Mouse (Mus musculus): Measurements from ENCODE around the gene Elavl3. TPM values are rescaled to one million over a fixed set of nuclear protein-coding genes. Genes with fewer than 3 reads are reported as not detected.

Elavl3 gene
- polyA plus RNA-seq, 1 experiment from 2014 or later, result 0.29 TPM

- peaks cover 15% of the 10 kb centered on the region for H3K4me1 ChIP-seq (ENCODE audit: control insufficient read depth, insufficient read depth, low read length)
- WGBS, result 19% methylated on average over 7 of the region's 7 CpGs
- no peak overlapping the region for H3K4me2 ChIP-seq (ENCODE audit: low read depth, low read length)
- no peak for ATAC-seq (replicated peaks; ENCODE audit: extremely low read depth, insufficient read depth, low FRiP score)
- H3K9ac ChIP-seq (ENCODE audit: low read length), result no peak overlapping the region
- H3K9me3 ChIP-seq (replicated peaks; ENCODE audit: control insufficient read depth, low read length), result no peaks in the 10 kb centered on the region
- no peak overlapping the region for H3K27ac ChIP-seq (ENCODE audit: low read length)
- peaks cover 17% of the 10 kb centered on the region for H3K36me3 ChIP-seq (ENCODE audit: control insufficient read depth, insufficient read depth)
- no peak overlapping the region for H3K4me3 ChIP-seq (ENCODE audit: low read length)
- peaks cover 66% of the 10 kb centered on the region for H3K27me3 ChIP-seq (ENCODE audit: control insufficient read depth, insufficient read depth, low read length)
Observed at GRCm38 (mm10) chr9:22053657-22054056, 1.8 kb upstream of the Elavl3 start.

- Histone ChIP-seq H3K27me3 (ENCODE audit: control insufficient read depth, insufficient read depth, low read length) (peaks cover 68% of the 10 kb centered on the region), H3K4me3 (ENCODE audit: low read length) (peak overlapping the region; percentile 51), H3K9ac (ENCODE audit: low read length) (no peak overlapping the region), H3K4me1 (ENCODE audit: control insufficient read depth, insufficient read depth, low read length) (peaks cover 15% of the 10 kb centered on the region), H3K9me3 (replicated peaks; ENCODE audit: control insufficient read depth, low read length) (no peaks in the 10 kb centered on the region), H3K4me2 (ENCODE audit: low read depth, low read length) (peak overlapping the region; percentile 76), H3K27ac (ENCODE audit: low read length) (no peak overlapping the region), H3K36me3 (ENCODE audit: control insufficient read depth, insufficient read depth) (no peaks in the 10 kb centered on the region)
- ATAC-seq (replicated peaks; ENCODE audit: extremely low read depth, insufficient read depth, low FRiP score), result no peak
- 2% methylated on average over 58 of the region's 67 CpGs for WGBS
Observed at GRCm38 (mm10) chr9:22051161-22051957, 464 bp downstream of the Elavl3 start.

- no peaks in the 10 kb centered on the region for H3K9me3 ChIP-seq (replicated peaks; ENCODE audit: control insufficient read depth, low read length)
- H3K27ac ChIP-seq (ENCODE audit: low read length), result no peak overlapping the region
- peaks cover 67% of the 10 kb centered on the region for H3K27me3 ChIP-seq (ENCODE audit: control insufficient read depth, insufficient read depth, low read length)
- peak overlapping the region; percentile 76 for H3K4me2 ChIP-seq (ENCODE audit: low read depth, low read length)
- H3K4me3 ChIP-seq (ENCODE audit: low read length), result peak overlapping the region; percentile 51
- no peaks in the 10 kb centered on the region for H3K36me3 ChIP-seq (ENCODE audit: control insufficient read depth, insufficient read depth)
- H3K4me1 ChIP-seq (ENCODE audit: control insufficient read depth, insufficient read depth, low read length), result peaks cover 15% of the 10 kb centered on the region
- ATAC-seq (replicated peaks; ENCODE audit: extremely low read depth, insufficient read depth, low FRiP score), result 0 out of 2 replicates have a peak, but pooled peaks have one; percentile 41
- H3K9ac ChIP-seq (ENCODE audit: low read length), result peak overlapping the region; percentile 56
- 1% methylated on average over 41 of the region's 43 CpGs for WGBS
Observed at GRCm38 (mm10) chr9:22050351-22050889, 1.4 kb downstream of the Elavl3 start.

DNA sequence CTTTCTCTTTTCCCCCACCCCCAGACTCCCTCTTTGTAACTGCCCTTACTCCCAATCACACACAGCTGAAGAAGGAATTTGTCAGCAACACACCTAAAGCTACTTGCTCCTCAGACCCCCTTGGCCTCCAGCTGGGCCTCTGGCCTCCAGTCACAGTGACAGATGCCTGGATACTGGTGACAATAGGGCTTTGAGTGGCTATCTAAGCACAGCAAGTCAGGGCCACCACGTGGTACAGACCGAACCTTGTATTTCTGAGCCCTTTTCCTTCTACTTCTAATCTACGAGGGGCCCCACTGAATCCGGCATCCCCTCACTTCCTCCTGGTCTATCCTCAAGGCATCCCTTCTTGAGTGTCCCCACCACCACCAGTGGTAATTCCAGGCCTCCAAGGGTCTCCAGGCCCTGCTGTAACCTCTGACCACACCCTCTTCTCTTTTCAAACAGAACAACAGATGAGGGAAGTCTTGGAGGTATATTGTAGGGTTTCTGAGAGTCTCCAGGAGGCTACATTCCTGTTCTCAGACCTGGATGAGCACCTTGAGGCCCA, 2.0 kb downstream of the Elavl3 start:
- Histone ChIP-seq H3K9me3 (replicated peaks; ENCODE audit: control insufficient read depth, low read length) (no peaks in the 10 kb centered on the region), H3K27ac (ENCODE audit: low read length) (no peak overlapping the region), H3K4me1 (ENCODE audit: control insufficient read depth, insufficient read depth, low read length) (peaks cover 15% of the 10 kb centered on the region), H3K9ac (ENCODE audit: low read length) (no peak overlapping the region), H3K27me3 (ENCODE audit: control insufficient read depth, insufficient read depth, low read length) (peaks cover 62% of the 10 kb centered on the region), H3K36me3 (ENCODE audit: control insufficient read depth, insufficient read depth) (no peaks in the 10 kb centered on the region), H3K4me3 (ENCODE audit: low read length) (no peak overlapping the region), H3K4me2 (ENCODE audit: low read depth, low read length) (no peak overlapping the region)
- 40% methylated on average over 4 of the region's 4 CpGs for WGBS
- ATAC-seq (replicated peaks; ENCODE audit: extremely low read depth, insufficient read depth, low FRiP score), result no peak

GRCm38 (mm10) chr9:22049315-22049714, 2.5 kb downstream of the Elavl3 start:
- Histone ChIP-seq H3K9me3 (replicated peaks; ENCODE audit: control insufficient read depth, low read length) (no peaks in the 10 kb centered on the region), H3K27me3 (ENCODE audit: control insufficient read depth, insufficient read depth, low read length) (peaks cover 57% of the 10 kb centered on the region), H3K9ac (ENCODE audit: low read length) (no peak overlapping the region), H3K4me3 (ENCODE audit: low read length) (no peak overlapping the region), H3K4me1 (ENCODE audit: control insufficient read depth, insufficient read depth, low read length) (peaks cover 11% of the 10 kb centered on the region), H3K36me3 (ENCODE audit: control insufficient read depth, insufficient read depth) (no peaks in the 10 kb centered on the region), H3K27ac (ENCODE audit: low read length) (no peak overlapping the region), H3K4me2 (ENCODE audit: low read depth, low read length) (no peak overlapping the region)
- WGBS, result 66% methylated on average over 11 of the region's 11 CpGs
- ATAC-seq (replicated peaks; ENCODE audit: extremely low read depth, insufficient read depth, low FRiP score), result no peak

DNA sequence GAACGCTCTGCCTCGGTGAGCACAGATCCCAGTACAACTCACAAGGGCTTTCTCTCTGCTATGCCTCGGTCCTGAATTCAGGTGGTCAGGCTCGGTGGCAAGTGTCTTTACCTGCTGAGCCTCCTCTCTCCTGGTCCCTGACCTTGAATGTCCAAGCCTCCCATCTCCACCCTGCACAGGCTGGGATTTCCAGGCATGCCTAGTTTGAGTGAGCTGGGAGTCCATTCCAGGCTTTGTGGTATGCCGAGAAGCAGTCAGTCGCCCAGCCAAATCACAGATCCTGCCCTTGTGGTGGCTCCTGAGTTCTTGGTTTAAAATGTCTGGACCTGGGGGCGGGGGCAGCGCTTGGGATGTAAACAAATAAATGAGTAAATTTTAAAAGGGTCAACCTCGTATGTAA, 4.5 kb downstream of the Elavl3 start:
- H3K4me2 ChIP-seq (ENCODE audit: low read depth, low read length), result no peak overlapping the region
- no peak overlapping the region for H3K27ac ChIP-seq (ENCODE audit: low read length)
- H3K4me1 ChIP-seq (ENCODE audit: control insufficient read depth, insufficient read depth, low read length), result peaks cover 10% of the 10 kb centered on the region
- no peaks in the 10 kb centered on the region for H3K9me3 ChIP-seq (replicated peaks; ENCODE audit: control insufficient read depth, low read length)
- WGBS, result 47% methylated on average over 9 of the region's 9 CpGs
- ATAC-seq (replicated peaks; ENCODE audit: extremely low read depth, insufficient read depth, low FRiP score), result no peak
- no peak overlapping the region for H3K9ac ChIP-seq (ENCODE audit: low read length)
- H3K4me3 ChIP-seq (ENCODE audit: low read length), result no peak overlapping the region
- peaks cover 38% of the 10 kb centered on the region for H3K27me3 ChIP-seq (ENCODE audit: control insufficient read depth, insufficient read depth, low read length)
- no peaks in the 10 kb centered on the region for H3K36me3 ChIP-seq (ENCODE audit: control insufficient read depth, insufficient read depth)

DNA sequence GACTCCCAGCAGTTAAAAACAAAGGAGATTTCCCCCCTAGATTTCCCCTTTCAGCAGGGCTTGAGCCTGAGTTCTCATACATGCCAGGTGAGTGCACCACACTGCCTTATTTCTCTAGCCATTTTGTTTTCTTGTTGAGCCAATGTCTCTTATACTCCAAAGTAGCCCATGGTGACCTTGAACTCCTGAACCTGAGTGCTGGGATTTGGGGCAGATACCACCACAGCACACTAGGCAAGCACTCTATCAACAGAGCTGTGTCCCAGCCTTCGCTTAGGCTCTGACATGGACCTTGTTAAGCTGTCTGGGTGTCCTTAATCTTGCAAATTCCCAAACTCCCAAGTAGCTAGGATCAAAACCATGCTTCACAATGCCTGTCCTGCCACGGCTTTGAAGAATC, 10.0 kb downstream of the Elavl3 start:
- no peaks in the 10 kb centered on the region; the same call in 1 of the 2 replicates for H3K27me3 ChIP-seq (ENCODE audit: control insufficient read depth, insufficient read depth, low read length)
- H3K9ac ChIP-seq (ENCODE audit: low read length), result no peak overlapping the region
- H3K9me3 ChIP-seq (replicated peaks; ENCODE audit: control insufficient read depth, low read length), result 0 out of 2 replicates have a peak, but pooled peaks cover 2% of the 10 kb centered on the region
- no peaks in the 10 kb centered on the region for H3K36me3 ChIP-seq (ENCODE audit: control insufficient read depth, insufficient read depth)
- no peaks in the 10 kb centered on the region for H3K4me1 ChIP-seq (ENCODE audit: control insufficient read depth, insufficient read depth, low read length)
- ATAC-seq (replicated peaks; ENCODE audit: extremely low read depth, insufficient read depth, low FRiP score), result no peak
- 52% methylated on average over 2 of the region's 2 CpGs for WGBS
- no peak overlapping the region for H3K4me3 ChIP-seq (ENCODE audit: low read length)
- H3K4me2 ChIP-seq (ENCODE audit: low read depth, low read length), result no peak overlapping the region
- H3K27ac ChIP-seq (ENCODE audit: low read length), result no peak overlapping the region

- WGBS, result 68% methylated on average over 10 of the region's 10 CpGs
- Histone ChIP-seq H3K9ac (ENCODE audit: low read length) (no peak overlapping the region), H3K9me3 (replicated peaks; ENCODE audit: control insufficient read depth, low read length) (0 out of 2 replicates have a peak, but pooled peaks cover 2% of the 10 kb centered on the region), H3K36me3 (ENCODE audit: control insufficient read depth, insufficient read depth) (no peaks in the 10 kb centered on the region), H3K27ac (ENCODE audit: low read length) (no peak overlapping the region), H3K4me2 (ENCODE audit: low read depth, low read length) (no peak overlapping the region), H3K4me3 (ENCODE audit: low read length) (no peak overlapping the region), H3K4me1 (ENCODE audit: control insufficient read depth, insufficient read depth, low read length) (no peaks in the 10 kb centered on the region), H3K27me3 (ENCODE audit: control insufficient read depth, insufficient read depth, low read length) (no peaks in the 10 kb centered on the region)
- no peak for ATAC-seq (replicated peaks; ENCODE audit: extremely low read depth, insufficient read depth, low FRiP score)
Observed at GRCm38 (mm10) chr9:22037826-22038225, 14.0 kb downstream of the Elavl3 start.
